Mouse (Mus musculus) cerebellum, adult 2 months (tissue): ENCODE results near the gene Zfp704. TPM values are rescaled to one million over a fixed set of nuclear protein-coding genes. Genes with fewer than 3 reads are reported as not detected.

Experiments used
- DNase-seq, 2 experiments: peaks; one replicate each; pipeline ENCODE4 v3.0.0; 2021
- H3K27ac ChIP-seq: fragments of 200-500 bp; 2 replicates; pipeline ENCODE4 v1.5.1; 2012; ENCODE audit warnings: low read length, control low read depth, inconsistent platforms; ENCODE audit not compliant: insufficient read depth
- H3K27me3 ChIP-seq: fragments of 200-500 bp; 2 replicates; pipeline ENCODE4 v1.6.1; 2012; ENCODE audit warnings: inconsistent platforms, mild to moderate bottlenecking, low read length, moderate library complexity; ENCODE audit not compliant: control insufficient read depth, insufficient read depth
- H3K4me1 ChIP-seq: fragments of 200-500 bp; 2 replicates; pipeline ENCODE4 v1.6.1; 2011; ENCODE audit warnings: low read length; ENCODE audit not compliant: control insufficient read depth, insufficient read depth
- H3K4me3 ChIP-seq: fragments of 200-500 bp; replicated peaks from 2 replicates; pipeline ENCODE3; 2011; ENCODE audit warnings: mild to moderate bottlenecking, low read depth, low read length, control low read depth; ENCODE audit not compliant: insufficient read depth
- CTCF ChIP-seq: fragments of 200-500 bp; IDR thresholded peaks from 2 replicates; pipeline ENCODE4 v1.5.1; 2011; ENCODE audit warnings: low read depth, mild to moderate bottlenecking, control low read depth, low read length, moderate library complexity, borderline replicate concordance; ENCODE audit not compliant: insufficient read depth
- POLR2A ChIP-seq: fragments of 200-500 bp; IDR thresholded peaks from 2 replicates; pipeline ENCODE4 v1.6.1; 2011; ENCODE audit warnings: low read length, control low read depth, borderline replicate concordance; ENCODE audit not compliant: insufficient read depth
- WGBS: fragments of 180-500 bp; shearing (Covaris S2); methylation state at CpG from one replicate; pipeline ENCODE4 v1.1.7; 2018; 5-methylcytosine and 5-hydroxymethylcytosine counted together
- polyA plus RNA-seq: library from polyadenylated mRNA; depleted of rRNA; stranded (reverse); fragments of >200 nt; gene quantifications from 2 replicates; pipeline ENCODE4 v1.2.3, GENCODE M21; 2012

Gene Zfp704
- polyA plus RNA-seq, 1 experiment = 13.1 TPM

GRCm38 (mm10) chr3:9537889-9538288 is 72.0 kb downstream of the Zfp704 start:
- 67% methylated on average over 7 of the region's 7 CpGs for WGBS
- TF ChIP-seq CTCF = no peak
- no peak for TF ChIP-seq POLR2A

GRCm38 (mm10) chr3:9530097-9530780 is 79.6 kb downstream of the Zfp704 start:
- Histone ChIP-seq H3K4me1 (peaks cover 5% of the 10 kb centered on the region; the same call in 1 of the 2 replicates), H3K27ac (no peak overlapping the region), H3K4me3 (no peak overlapping the region), H3K27me3 (no peaks in the 10 kb centered on the region)
- WGBS = 16% methylated on average over 9 of the region's 9 CpGs
- peak; percentile 44 to 59 for DNase-seq
- no peak for TF ChIP-seq CTCF
- TF ChIP-seq POLR2A = no peak

More at GRCm38 (mm10) chr3:9537889-9538288, 72.0 kb downstream of the Zfp704 start:
- Histone ChIP-seq H3K4me3 (no peak overlapping the region), H3K27ac (no peak overlapping the region), H3K4me1 (no peaks in the 10 kb centered on the region), H3K27me3 (no peaks in the 10 kb centered on the region)
- no peak for DNase-seq

GRCm38 (mm10) chr3:9524429-9524828 is 85.5 kb downstream of the Zfp704 start:
- Histone ChIP-seq H3K27me3 (no peaks in the 10 kb centered on the region), H3K4me1 (peaks cover 10% of the 10 kb centered on the region; the same call in 1 of the 2 replicates), H3K27ac (no peak overlapping the region), H3K4me3 (no peak overlapping the region)
- TF ChIP-seq POLR2A (no peak), CTCF (no peak)
- WGBS = 56% methylated on average over 5 of the region's 5 CpGs
- no peak for DNase-seq

- no peaks in the 10 kb centered on the region for H3K27me3 ChIP-seq
- no peak overlapping the region for H3K4me3 ChIP-seq
- TF ChIP-seq CTCF = no peak
- TF ChIP-seq POLR2A = no peak
- WGBS = 75% methylated on average over 18 of the region's 18 CpGs
- peaks cover 10% of the 10 kb centered on the region; the same call in 1 of the 2 replicates for H3K4me1 ChIP-seq
- H3K27ac ChIP-seq = no peak overlapping the region
- DNase-seq = no peak
These were observed 86.6 kb downstream of the Zfp704 start for GRCm38 (mm10) chr3:9523081-9523932.

GRCm38 (mm10) chr3:9522009-9522408 is 87.9 kb downstream of the Zfp704 start:
- Histone ChIP-seq H3K27me3 (no peaks in the 10 kb centered on the region), H3K4me3 (no peak overlapping the region), H3K4me1 (peaks cover 10% of the 10 kb centered on the region; the same call in 1 of the 2 replicates), H3K27ac (no peak overlapping the region)
- 89% methylated on average over 6 of the region's 6 CpGs for WGBS
- TF ChIP-seq CTCF (no peak), POLR2A (no peak)
- no peak for DNase-seq

GRCm38 (mm10) chr3:9520728-9521054 is 89.2 kb downstream of the Zfp704 start:
- H3K27ac ChIP-seq = no peak overlapping the region
- peaks cover 10% of the 10 kb centered on the region; the same call in 1 of the 2 replicates for H3K4me1 ChIP-seq
- no peaks in the 10 kb centered on the region for H3K27me3 ChIP-seq
- no peak for DNase-seq
- peak overlapping the region; percentile 3 for H3K4me3 ChIP-seq
- TF ChIP-seq POLR2A = no peak
- WGBS = 35% methylated on average over 7 of the region's 7 CpGs

GRCm38 (mm10) chr3:9520051-9520727 is 89.7 kb downstream of the Zfp704 start:
- H3K4me3 ChIP-seq = peak overlapping the region; percentile 3
- 6% methylated on average over 17 of the region's 17 CpGs for WGBS
- TF ChIP-seq POLR2A (0 out of 2 replicates have a peak, but pooled peaks have one; percentile 15), CTCF (0 out of 2 replicates have a peak, but pooled peaks have one; percentile 26)
- H3K27ac ChIP-seq = 0 out of 2 replicates have a peak overlapping the region, but pooled peaks have one; percentile 31
- H3K27me3 ChIP-seq = no peaks in the 10 kb centered on the region
- peaks cover 10% of the 10 kb centered on the region; the same call in 1 of the 2 replicates for H3K4me1 ChIP-seq
- DNase-seq = peak; percentile 81 to 88
